Mouse (Mus musculus): ENCODE data around the gene Zfp872. TPM values are rescaled to one million over a fixed set of nuclear protein-coding genes. Genes with fewer than 3 reads are reported as not detected.

The Zfp872 gene
- polyA plus RNA-seq, 1 experiment from 2014 or later = 0.65 TPM

GRCm38 (mm10) chr9:22153810-22154209 lies 34.1 kb upstream of the Zfp872 start:
- H3K9ac ChIP-seq (ENCODE audit: low read depth, low read length) = no peak overlapping the region
- no peak overlapping the region for H3K4me3 ChIP-seq (ENCODE audit: low read length)
- 0 out of 2 replicates have a peak, but pooled peaks cover 3% of the 10 kb centered on the region for H3K9me3 ChIP-seq (ENCODE audit: control insufficient read depth, low read length)
- no peak overlapping the region for H3K27ac ChIP-seq (ENCODE audit: low read length)
- H3K4me1 ChIP-seq (ENCODE audit: control insufficient read depth, insufficient read depth, low read length) = peaks cover 7% of the 10 kb centered on the region
- no peak overlapping the region for H3K4me2 ChIP-seq (ENCODE audit: low read depth, low read length)
- H3K36me3 ChIP-seq (ENCODE audit: control insufficient read depth, insufficient read depth, low read length) = no peaks in the 10 kb centered on the region
- 89% methylated on average over 3 of the region's 3 CpGs for WGBS
- no peak for ATAC-seq
- no peaks in the 10 kb centered on the region for H3K27me3 ChIP-seq (replicated peaks; ENCODE audit: control insufficient read depth, insufficient read depth, low read length)

- Histone ChIP-seq H3K4me3 (ENCODE audit: low read length) (peak overlapping the region; percentile 21; the same call in 1 of the 2 replicates), H3K4me1 (ENCODE audit: control insufficient read depth, insufficient read depth, low read length) (peaks cover 7% of the 10 kb centered on the region), H3K9ac (ENCODE audit: low read depth, low read length) (peak overlapping the region; percentile 32; the same call in 1 of the 2 replicates), H3K27me3 (replicated peaks; ENCODE audit: control insufficient read depth, insufficient read depth, low read length) (no peaks in the 10 kb centered on the region), H3K4me2 (ENCODE audit: low read depth, low read length) (peak overlapping the region; percentile 36), H3K9me3 (ENCODE audit: control insufficient read depth, low read length) (no peaks in the 10 kb centered on the region), H3K36me3 (ENCODE audit: control insufficient read depth, insufficient read depth, low read length) (no peaks in the 10 kb centered on the region), H3K27ac (ENCODE audit: low read length) (no peak overlapping the region)
- peak; percentile 19; the same call in 1 of the 2 replicates for ATAC-seq
- 18% methylated on average over 10 of the region's 10 CpGs for WGBS
Measured at GRCm38 (mm10) chr9:22155614-22156013, 32.3 kb upstream of the Zfp872 start.

GRCm38 (mm10) chr9:22156497-22157245 lies 31.2 kb upstream of the Zfp872 start, which contains the start of gene Pigyl:
TSS of gene Pigyl (plus strand) at chr9:22156846.
- ATAC-seq = peak; percentile 98
- no peaks in the 10 kb centered on the region for H3K9me3 ChIP-seq (ENCODE audit: control insufficient read depth, low read length)
- H3K4me3 ChIP-seq (ENCODE audit: low read length) = peak within 1 kb of the TSS; percentile 76
- no peaks in the 10 kb centered on the region for H3K36me3 ChIP-seq (ENCODE audit: control insufficient read depth, insufficient read depth, low read length)
- H3K27ac ChIP-seq (ENCODE audit: low read length) = peak within 1 kb of the TSS; percentile 82
- peaks cover 7% of the 10 kb centered on the region for H3K4me1 ChIP-seq (ENCODE audit: control insufficient read depth, insufficient read depth, low read length)
- under 1% methylated on average over 65 of the region's 65 CpGs for WGBS
- peak within 1 kb of the TSS; percentile 88 for H3K9ac ChIP-seq (ENCODE audit: low read depth, low read length)
- peak within 1 kb of the TSS; percentile 78 for H3K4me2 ChIP-seq (ENCODE audit: low read depth, low read length)
- no peaks in the 10 kb centered on the region for H3K27me3 ChIP-seq (replicated peaks; ENCODE audit: control insufficient read depth, insufficient read depth, low read length)

GRCm38 (mm10) chr9:22157516-22158265 lies 30.2 kb upstream of the Zfp872 start:
- H3K27ac ChIP-seq (ENCODE audit: low read length) = no peak overlapping the region
- no peaks in the 10 kb centered on the region for H3K36me3 ChIP-seq (ENCODE audit: control insufficient read depth, insufficient read depth, low read length)
- no peaks in the 10 kb centered on the region for H3K27me3 ChIP-seq (replicated peaks; ENCODE audit: control insufficient read depth, insufficient read depth, low read length)
- 66% methylated on average over 34 of the region's 34 CpGs for WGBS
- no peak for ATAC-seq
- peak overlapping the region; percentile 76 for H3K4me3 ChIP-seq (ENCODE audit: low read length)
- H3K4me2 ChIP-seq (ENCODE audit: low read depth, low read length) = peak overlapping the region; percentile 78
- H3K4me1 ChIP-seq (ENCODE audit: control insufficient read depth, insufficient read depth, low read length) = peaks cover 10% of the 10 kb centered on the region
- H3K9ac ChIP-seq (ENCODE audit: low read depth, low read length) = peak overlapping the region; percentile 88
- H3K9me3 ChIP-seq (ENCODE audit: control insufficient read depth, low read length) = no peaks in the 10 kb centered on the region

GRCm38 (mm10) chr9:22161299-22161698 lies 26.6 kb upstream of the Zfp872 start:
- 37% methylated on average over 6 of the region's 6 CpGs for WGBS
- H3K27ac ChIP-seq (ENCODE audit: low read length) = peak overlapping the region; percentile 57
- no peaks in the 10 kb centered on the region for H3K9me3 ChIP-seq (ENCODE audit: control insufficient read depth, low read length)
- ATAC-seq = no peak
- peaks cover 10% of the 10 kb centered on the region for H3K4me1 ChIP-seq (ENCODE audit: control insufficient read depth, insufficient read depth, low read length)
- H3K4me2 ChIP-seq (ENCODE audit: low read depth, low read length) = no peak overlapping the region
- no peaks in the 10 kb centered on the region for H3K27me3 ChIP-seq (replicated peaks; ENCODE audit: control insufficient read depth, insufficient read depth, low read length)
- H3K4me3 ChIP-seq (ENCODE audit: low read length) = no peak overlapping the region
- no peaks in the 10 kb centered on the region for H3K36me3 ChIP-seq (ENCODE audit: control insufficient read depth, insufficient read depth, low read length)
- H3K9ac ChIP-seq (ENCODE audit: low read depth, low read length) = no peak overlapping the region

GRCm38 (mm10) chr9:22162305-22162704 lies 25.6 kb upstream of the Zfp872 start:
- H3K9me3 ChIP-seq (ENCODE audit: control insufficient read depth, low read length) = peaks cover 2% of the 10 kb centered on the region; the same call in 1 of the 2 replicates
- H3K27me3 ChIP-seq (replicated peaks; ENCODE audit: control insufficient read depth, insufficient read depth, low read length) = no peaks in the 10 kb centered on the region
- 77% methylated on average over 9 of the region's 9 CpGs for WGBS
- H3K9ac ChIP-seq (ENCODE audit: low read depth, low read length) = peak overlapping the region; percentile 28; the same call in 1 of the 2 replicates
- H3K27ac ChIP-seq (ENCODE audit: low read length) = peak overlapping the region; percentile 79
- H3K4me3 ChIP-seq (ENCODE audit: low read length) = no peak overlapping the region
- ATAC-seq = peak; percentile 1; the same call in 1 of the 2 replicates
- no peaks in the 10 kb centered on the region for H3K36me3 ChIP-seq (ENCODE audit: control insufficient read depth, insufficient read depth, low read length)
- no peak overlapping the region for H3K4me2 ChIP-seq (ENCODE audit: low read depth, low read length)
- H3K4me1 ChIP-seq (ENCODE audit: control insufficient read depth, insufficient read depth, low read length) = peaks cover 8% of the 10 kb centered on the region

GRCm38 (mm10) chr9:22162912-22163311 lies 25.0 kb upstream of the Zfp872 start:
- no peak for ATAC-seq

GRCm38 (mm10) chr9:22164711-22165668 lies 22.9 kb upstream of the Zfp872 start:
- peak overlapping the region; percentile 68 for H3K4me3 ChIP-seq (ENCODE audit: low read length)
- H3K9me3 ChIP-seq (ENCODE audit: control insufficient read depth, low read length) = peaks cover 3% of the 10 kb centered on the region; the same call in 1 of the 2 replicates
- no peaks in the 10 kb centered on the region for H3K27me3 ChIP-seq (replicated peaks; ENCODE audit: control insufficient read depth, insufficient read depth, low read length)
- no peak overlapping the region for H3K27ac ChIP-seq (ENCODE audit: low read length)
- 0 out of 2 replicates have a peak, but pooled peaks cover 3% of the 10 kb centered on the region for H3K4me1 ChIP-seq (ENCODE audit: control insufficient read depth, insufficient read depth, low read length)
- ATAC-seq = peak; percentile 52
- H3K36me3 ChIP-seq (ENCODE audit: control insufficient read depth, insufficient read depth, low read length) = no peaks in the 10 kb centered on the region
- H3K4me2 ChIP-seq (ENCODE audit: low read depth, low read length) = peak overlapping the region; percentile 99
- peak overlapping the region; percentile 79 for H3K9ac ChIP-seq (ENCODE audit: low read depth, low read length)
- WGBS = 3% methylated on average over 53 of the region's 54 CpGs

More at GRCm38 (mm10) chr9:22162912-22163311, 25.0 kb upstream of the Zfp872 start:
- Histone ChIP-seq H3K9me3 (ENCODE audit: control insufficient read depth, low read length) (peaks cover 3% of the 10 kb centered on the region; the same call in 1 of the 2 replicates), H3K4me3 (ENCODE audit: low read length) (no peak overlapping the region), H3K27me3 (replicated peaks; ENCODE audit: control insufficient read depth, insufficient read depth, low read length) (no peaks in the 10 kb centered on the region), H3K27ac (ENCODE audit: low read length) (peak overlapping the region; percentile 79; the same call in 1 of the 2 replicates), H3K36me3 (ENCODE audit: control insufficient read depth, insufficient read depth, low read length) (no peaks in the 10 kb centered on the region), H3K9ac (ENCODE audit: low read depth, low read length) (no peak overlapping the region), H3K4me1 (ENCODE audit: control insufficient read depth, insufficient read depth, low read length) (peaks cover 3% of the 10 kb centered on the region; the same call in 1 of the 2 replicates), H3K4me2 (ENCODE audit: low read depth, low read length) (no peak overlapping the region)
- 84% methylated on average over 7 of the region's 7 CpGs for WGBS

Measured in intestine, embryonic 16.5 days (tissue).